Mouse (Mus musculus) yolk sac, embryonic 10.5 days (tissue): ENCODE results near the gene Npas2.
A peak's percentile ranks its signal among the peaks of the same experiment; 100 is the strongest.

Experiments
- DNase-seq: peaks from one replicate; pipeline ENCODE4 v3.0.0-alpha.2; 2017; ENCODE audit warnings: low spot score

Npas2 gene

GRCm38 (mm10) chr1:39217584-39217983, 24.1 kb downstream of the Npas2 start:
- no peak for DNase-seq

- DNase-seq = no peak
Observed at GRCm38 (mm10) chr1:39228401-39228800, 34.9 kb downstream of the Npas2 start.

GRCm38 (mm10) chr1:39230021-39230420, 36.5 kb downstream of the Npas2 start:
- DNase-seq = no peak

GRCm38 (mm10) chr1:39234815-39235449, 41.4 kb downstream of the Npas2 start:
- DNase-seq = peak; percentile 69

- DNase-seq = no peak
Observed at GRCm38 (mm10) chr1:39237503-39238255, 44.1 kb downstream of the Npas2 start.

GRCm38 (mm10) chr1:39240860-39241584, 47.5 kb downstream of the Npas2 start:
- DNase-seq = no peak

- DNase-seq = no peak
Observed at GRCm38 (mm10) chr1:39244726-39245125, 51.2 kb downstream of the Npas2 start.

- no peak for DNase-seq
Observed at GRCm38 (mm10) chr1:39251679-39252078, 58.1 kb downstream of the Npas2 start.

- DNase-seq = no peak
Observed at GRCm38 (mm10) chr1:39253771-39254170, 60.2 kb downstream of the Npas2 start.

- no peak for DNase-seq
Observed at GRCm38 (mm10) chr1:39256051-39256450, 62.5 kb downstream of the Npas2 start.

- no peak for DNase-seq
Observed at GRCm38 (mm10) chr1:39256513-39257330, 63.2 kb downstream of the Npas2 start.

- no peak for DNase-seq
Observed at GRCm38 (mm10) chr1:39257331-39257594, 63.7 kb downstream of the Npas2 start.

- DNase-seq = no peak
Observed at GRCm38 (mm10) chr1:39259668-39260067, 66.1 kb downstream of the Npas2 start.

GRCm38 (mm10) chr1:39260183-39260978, 66.8 kb downstream of the Npas2 start:
- DNase-seq = no peak

GRCm38 (mm10) chr1:39266843-39267512, 73.4 kb downstream of the Npas2 start:
- no peak for DNase-seq

GRCm38 (mm10) chr1:39272976-39273375, 79.4 kb downstream of the Npas2 start:
- DNase-seq = no peak

- no peak for DNase-seq
Observed at GRCm38 (mm10) chr1:39280391-39280790, 86.9 kb downstream of the Npas2 start.

- DNase-seq = no peak
Observed at GRCm38 (mm10) chr1:39280989-39281875, 87.7 kb downstream of the Npas2 start.

- DNase-seq = no peak
Observed at GRCm38 (mm10) chr1:39281888-39282287, 88.4 kb downstream of the Npas2 start.

- no peak for DNase-seq
Observed at GRCm38 (mm10) chr1:39283323-39283722, 89.8 kb downstream of the Npas2 start.
